Mouse (Mus musculus): ENCODE data around the gene Krt5. TPM values are rescaled to one million over a fixed set of nuclear protein-coding genes. Genes with fewer than 3 reads are reported as not detected.
"Not testable (repeated sequence)": the region's sequence is repeated elsewhere in the genome, so short reads cannot be mapped to it uniquely, and the experiment has no call there.

The Krt5 gene
- total RNA-seq (2021) = not detected
- long read RNA-seq, experiment 1 = 0 reads
- long read RNA-seq, experiment 2 = 0 reads

DNA sequence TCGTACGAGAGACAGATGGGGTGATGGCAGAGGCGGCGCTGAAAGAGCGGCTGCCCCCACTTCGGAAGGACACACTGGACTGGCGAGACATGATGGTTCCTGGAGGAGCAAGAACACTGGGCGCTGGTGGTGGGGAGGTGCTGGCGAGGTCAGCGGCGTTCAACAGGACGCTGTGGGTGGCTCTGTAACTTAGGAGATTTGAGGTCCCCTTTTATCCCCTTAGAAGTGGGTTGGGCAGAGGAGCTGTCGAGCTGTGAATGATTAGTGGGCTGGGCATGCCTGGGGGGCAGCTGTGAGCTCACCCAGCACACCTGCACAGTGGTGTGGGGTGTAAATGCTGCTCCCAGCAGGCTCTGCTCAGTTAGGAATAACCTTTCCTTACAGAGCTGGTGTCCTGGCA, at the start of gene Krt5:
Gene Krt5, minus strand, starts transcription at position 179 of the 400 bp plus-strand sequence.
- no peak for DNase-seq (ENCODE audit: low spot score in 2 of 2)

DNA sequence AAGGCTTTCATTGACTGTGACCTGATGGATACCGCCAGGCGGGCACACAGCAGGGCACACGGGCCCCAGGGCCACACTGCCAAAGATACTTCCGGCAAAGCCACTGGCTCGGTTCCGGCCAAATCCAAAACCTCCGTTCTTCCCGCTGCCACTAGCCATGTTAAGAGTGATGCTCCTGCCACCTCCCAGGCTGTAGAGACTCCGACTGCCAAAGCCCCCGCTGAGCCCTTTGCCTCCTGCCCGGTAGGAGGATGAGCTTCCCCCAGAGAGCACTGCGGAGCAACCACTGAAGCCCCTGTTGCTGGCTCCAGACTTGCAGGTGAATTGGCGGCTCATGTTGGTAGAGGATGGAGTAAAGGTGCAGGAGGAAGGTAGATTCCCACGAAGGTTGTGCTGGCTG, 30.0 kb upstream of the Krt5 start, which contains the start of gene Krt71:
Gene Krt71, minus strand, starts transcription at position 399 of the 400 bp plus-strand sequence.
- no peak for DNase-seq (ENCODE audit: low spot score in 2 of 2)

DNA sequence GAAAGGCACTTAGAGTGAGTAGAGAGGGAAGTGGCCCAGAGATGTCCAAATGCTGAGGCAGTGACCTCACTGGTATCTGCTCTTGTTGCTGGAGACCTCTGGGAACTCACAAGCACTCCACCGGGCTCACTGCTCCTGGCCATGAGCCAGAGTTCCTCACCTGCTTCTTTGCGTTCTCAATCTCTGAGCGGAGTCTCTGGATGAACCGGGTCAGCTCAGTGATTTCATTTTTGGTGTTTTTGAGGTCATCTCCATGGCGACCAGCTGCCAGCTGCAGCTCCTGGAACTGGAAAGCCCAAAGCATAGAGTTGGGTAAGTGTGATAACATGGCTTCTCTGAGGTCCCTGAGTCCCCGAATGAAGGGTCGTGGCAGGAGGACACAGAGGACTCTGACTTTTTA, 25.1 kb upstream of the Krt5 start:
- DNase-seq (ENCODE audit: low spot score in 2 of 2) = no peak

DNA sequence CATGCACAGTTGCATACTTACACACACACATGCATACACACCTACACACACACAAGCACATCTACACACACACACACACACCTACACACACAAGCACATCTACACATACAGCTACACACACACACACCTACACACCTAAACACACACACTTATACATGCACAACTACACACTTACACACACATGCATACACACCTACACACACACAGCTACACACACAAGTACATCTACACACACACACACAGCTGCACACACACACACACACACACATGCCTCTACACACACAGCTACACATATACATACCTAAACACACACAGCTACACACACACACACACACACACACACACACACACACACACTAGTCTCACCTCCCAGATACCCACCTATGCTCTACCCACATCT, 18.0 kb upstream of the Krt5 start:
- DNase-seq (ENCODE audit: low spot score in 2 of 2) = no peak

DNA sequence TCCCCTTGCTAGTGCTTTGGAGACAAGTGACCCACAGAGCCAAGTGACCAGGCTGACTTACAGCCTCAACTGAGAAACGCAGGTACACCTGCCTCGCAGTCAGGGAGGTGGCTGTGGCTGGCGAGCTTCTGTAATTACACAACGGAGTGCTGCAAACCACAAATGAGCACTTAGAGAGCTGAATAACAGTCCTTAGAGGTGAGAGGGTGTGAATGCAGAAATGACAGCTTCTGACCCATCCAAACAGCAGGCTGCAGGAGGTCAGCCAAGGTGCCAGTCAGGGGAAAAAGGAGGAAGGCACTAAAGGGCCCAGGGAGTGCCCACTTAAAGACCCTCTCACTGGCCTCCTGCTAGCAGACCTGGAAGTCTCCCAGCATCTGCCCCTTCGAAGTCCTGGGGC, 12.0 kb upstream of the Krt5 start:
- no peak for DNase-seq (ENCODE audit: low spot score in 2 of 2)

DNA sequence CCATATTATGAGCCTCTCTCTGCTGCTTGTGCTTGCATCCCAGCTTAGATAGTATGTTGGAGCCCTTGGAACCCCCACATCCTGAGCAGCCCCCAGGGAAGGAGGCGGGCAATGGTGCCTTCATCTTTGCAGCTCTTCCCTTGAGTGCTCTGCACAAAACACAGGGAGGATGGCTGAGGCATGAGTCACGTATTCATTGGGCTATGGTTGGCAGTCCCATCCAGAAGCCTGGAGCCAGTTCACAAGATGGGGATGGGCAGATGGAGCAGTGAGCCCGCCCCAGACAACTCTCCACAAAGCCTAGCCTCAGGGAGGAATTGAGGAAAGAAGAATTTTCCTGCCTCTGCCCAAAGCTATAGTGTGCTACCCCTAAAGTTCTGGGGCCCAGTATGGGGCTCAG, 3.1 kb upstream of the Krt5 start:
- no peak for DNase-seq (ENCODE audit: low spot score in 2 of 2)

DNA sequence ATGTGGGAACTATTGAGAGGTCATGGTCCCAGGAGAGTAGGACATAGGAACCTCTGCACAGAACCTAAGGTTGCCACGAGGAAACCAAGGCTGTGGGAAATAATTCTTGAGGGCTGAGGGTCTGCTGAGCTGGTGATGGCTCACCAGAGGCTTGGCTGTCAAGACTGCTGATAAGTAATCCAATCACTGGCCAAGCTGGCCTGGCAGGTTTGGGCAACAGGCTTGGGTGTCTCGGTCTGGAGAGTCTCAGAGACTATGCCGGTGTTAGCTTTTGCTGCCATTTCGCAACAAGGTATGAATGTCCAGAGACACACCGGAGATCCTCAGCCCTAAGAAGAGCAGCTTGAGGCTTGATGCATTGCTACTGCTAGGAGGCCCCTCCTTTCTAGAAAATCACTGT, 1.7 kb upstream of the Krt5 start:
- no peak for DNase-seq (ENCODE audit: low spot score in 2 of 2)

DNA sequence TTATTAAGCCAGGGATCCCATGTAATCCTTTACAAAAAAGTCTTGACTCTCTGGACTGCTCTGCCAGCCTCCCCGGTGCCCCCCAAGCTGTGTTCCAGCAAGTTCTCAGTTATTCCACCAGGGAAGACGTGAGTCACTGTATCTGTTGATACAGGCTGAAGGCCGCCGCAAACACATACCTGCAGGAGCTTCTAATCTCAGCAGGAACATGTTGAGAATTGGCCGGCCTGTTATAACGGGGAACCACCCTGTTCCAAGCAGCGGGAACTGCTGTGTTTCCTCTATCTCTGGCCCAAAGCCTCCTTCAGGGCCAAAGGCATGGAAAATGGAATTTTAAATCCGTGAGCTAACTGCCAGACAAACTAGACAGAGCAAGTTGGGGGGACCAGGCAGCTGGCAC, 1.0 kb upstream of the Krt5 start:
- DNase-seq (ENCODE audit: low spot score in 2 of 2) = no peak

DNA sequence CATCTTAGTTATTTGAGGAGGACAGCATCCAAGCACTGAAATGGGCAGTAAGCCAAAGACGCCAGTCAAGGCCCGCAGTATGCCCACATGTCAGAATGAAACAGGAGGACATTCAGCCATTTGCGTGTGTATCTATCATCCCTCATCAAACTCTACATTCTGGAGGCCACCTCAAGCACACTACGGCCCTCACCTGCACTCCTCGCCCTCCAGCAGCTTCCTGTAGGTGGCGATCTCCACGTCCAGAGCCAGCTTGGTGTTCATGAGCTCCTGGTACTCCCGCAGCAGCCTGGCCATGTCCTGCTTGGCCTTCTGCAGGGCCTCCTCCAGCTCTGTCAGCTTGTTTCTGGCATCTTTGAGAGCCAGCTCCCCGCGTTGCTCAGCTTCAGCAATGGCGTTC, 4.0 kb downstream of the Krt5 start:
- DNase-seq (ENCODE audit: low spot score in 2 of 2) = no peak

DNA sequence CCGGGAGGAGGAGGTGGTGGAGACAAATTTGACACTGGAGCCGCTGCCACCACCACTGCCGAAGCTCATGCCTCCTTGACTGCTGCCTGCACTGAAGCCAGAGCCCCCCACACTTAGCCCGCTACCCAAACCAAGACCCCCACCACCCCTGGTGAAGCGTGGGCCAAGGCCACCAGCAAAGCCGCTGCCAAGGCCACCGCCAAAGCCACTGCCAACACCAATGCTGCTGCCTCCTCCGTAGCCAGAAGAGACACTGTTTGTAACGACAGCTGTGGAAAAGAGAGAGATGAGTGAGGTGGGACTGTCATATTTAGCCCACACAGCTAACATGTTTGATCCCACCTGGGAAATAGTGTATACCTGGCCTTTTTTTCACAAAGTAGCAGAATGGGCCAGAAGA, 5.2 kb downstream of the Krt5 start:
- no peak for DNase-seq (ENCODE audit: low spot score in 2 of 2)

DNA sequence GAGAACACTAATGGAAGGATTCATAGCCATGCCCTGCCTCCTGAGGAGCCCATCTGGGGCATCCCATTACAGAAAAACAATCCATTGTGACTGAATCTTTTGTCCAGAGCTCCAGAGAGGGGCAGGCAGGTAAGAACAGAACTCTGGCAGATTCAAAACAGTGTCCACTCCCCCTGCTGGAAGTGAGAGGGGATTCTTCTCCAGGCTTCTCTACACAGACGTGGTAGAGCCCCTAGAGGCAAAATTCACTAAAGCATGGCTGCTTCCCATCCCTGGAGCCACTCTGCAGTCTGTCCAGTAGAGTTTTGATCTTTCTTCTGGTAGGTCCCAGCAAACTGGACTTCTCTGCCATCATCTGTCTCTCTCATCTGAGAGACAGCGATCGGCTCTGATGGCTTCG, 8.6 kb downstream of the Krt5 start:
- DNase-seq (ENCODE audit: low spot score in 2 of 2) = no peak

DNA sequence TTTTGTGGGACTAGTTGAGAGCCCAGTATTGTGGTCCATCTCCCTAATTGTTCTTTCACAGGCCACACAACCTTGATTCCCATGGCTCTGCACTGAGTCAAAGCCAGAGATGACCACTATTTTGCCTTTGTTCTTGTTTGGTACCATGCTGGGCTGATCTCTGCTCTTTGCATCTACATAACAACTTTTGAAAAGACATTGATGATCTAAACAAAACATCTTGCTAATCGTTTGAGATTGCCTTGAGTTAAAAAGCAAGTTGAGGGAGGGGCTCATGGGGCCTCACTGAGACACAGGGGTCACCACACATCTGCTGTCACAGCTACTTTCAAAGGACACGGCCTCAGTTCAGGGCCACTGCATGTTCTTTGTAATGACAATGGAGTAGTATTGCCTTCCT, 10.3 kb downstream of the Krt5 start:
- no peak for DNase-seq (ENCODE audit: low spot score in 2 of 2)

DNA sequence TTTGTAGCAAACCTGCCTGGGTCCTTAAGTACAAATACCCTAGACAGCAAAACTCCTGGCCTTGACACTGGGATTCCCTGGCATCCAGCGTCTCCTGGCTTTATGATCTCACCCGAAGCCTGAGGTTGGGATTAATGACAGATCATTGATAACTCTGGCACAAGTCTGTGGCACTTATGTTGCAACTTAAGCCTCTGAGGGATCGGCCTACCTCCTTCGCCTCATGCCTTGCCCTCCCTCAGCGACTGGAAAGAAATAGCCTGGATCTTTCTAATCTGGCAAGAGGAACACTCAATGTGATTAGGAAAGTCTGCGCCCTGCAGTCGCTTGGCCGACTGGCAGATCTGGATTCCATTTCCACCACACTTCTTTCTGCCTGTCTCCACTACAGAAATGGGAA, 12.8 kb downstream of the Krt5 start:
- DNase-seq (ENCODE audit: low spot score in 2 of 2) = no peak

DNA sequence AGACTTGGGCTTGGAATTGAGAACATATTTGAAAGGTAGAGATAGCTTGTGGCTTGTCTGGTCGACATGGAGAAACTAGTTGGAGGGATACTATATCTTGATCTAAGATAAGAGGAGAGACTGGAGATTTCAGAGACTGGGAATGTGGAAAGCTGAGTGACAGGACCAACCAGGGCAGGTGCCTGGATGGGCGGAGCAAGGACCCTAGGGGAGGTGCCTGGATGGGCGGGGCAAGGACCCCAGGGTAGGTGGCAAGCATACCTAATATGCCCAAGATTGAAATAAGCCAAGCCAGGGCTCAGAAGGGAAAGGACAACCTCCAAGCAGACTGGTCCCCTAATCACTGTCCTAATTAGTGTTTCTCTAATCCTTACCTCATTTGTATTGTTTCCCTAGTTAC, 13.5 kb downstream of the Krt5 start:
- no peak for DNase-seq (ENCODE audit: low spot score in 2 of 2)

DNA sequence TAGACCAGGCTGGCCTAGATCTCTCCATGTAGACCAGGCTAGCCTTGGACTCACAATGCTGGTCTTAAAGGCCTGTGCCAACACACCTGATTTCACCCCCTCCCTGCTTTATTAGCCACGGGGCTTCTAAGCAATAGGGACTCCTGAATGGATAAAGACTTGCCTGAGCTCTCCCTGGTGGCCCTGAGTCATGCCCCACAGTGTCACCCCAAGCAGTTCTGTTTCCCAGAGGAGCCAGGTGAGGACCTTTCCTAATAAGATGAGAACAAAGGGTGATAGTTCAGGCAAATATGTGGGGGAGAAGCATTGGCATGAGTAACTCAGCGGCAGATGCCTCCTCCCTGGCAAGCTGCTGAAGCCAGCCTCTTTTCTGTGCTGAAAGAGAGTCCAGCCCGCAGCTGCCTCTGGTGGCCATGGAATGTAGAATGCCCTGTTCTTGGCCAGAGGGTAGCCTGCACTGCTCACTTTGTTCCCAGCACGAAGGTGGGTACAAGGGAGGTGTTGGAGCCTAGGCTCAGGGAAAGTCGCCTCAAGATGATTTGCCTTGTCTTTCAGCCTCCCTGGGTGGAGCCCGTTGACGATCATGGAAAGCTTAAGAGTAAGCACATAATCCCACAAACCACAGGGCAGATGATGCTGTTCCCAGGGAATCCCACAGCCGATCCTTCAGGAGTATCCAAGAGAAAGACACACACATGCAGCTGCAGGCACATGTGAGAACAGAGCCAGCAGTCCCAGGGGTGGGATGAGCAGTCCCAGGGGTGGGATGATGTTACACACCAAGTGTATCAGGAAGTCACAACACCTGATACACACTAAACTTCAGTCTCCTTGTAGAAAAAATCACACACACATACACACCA, 15.1 kb downstream of the Krt5 start:
- DNase-seq (ENCODE audit: low spot score in 2 of 2) = no peak

DNA sequence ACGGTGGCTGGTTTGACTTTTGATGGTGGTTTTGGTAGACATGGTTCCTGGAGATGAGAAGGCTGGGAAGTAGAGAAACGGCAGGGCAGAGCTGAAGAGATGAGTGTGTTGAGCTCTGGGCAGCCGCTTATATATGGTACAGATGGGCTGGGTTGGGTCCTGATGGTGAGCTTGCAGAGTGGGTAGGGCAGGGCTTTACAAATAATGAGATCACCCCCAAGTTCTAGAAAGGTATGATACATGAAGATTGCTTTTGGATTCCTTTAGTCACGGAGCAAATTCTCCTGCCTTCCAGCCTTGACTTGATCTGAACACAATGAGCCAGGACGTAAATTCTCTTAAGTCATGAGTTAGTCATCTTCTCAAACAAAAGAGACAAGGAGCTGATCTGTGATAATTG, 18.5 kb downstream of the Krt5 start, which contains the start of gene Krt6a:
Gene Krt6a, minus strand, starts transcription at position 101 of the 400 bp plus-strand sequence.
- no peak for DNase-seq (ENCODE audit: low spot score in 2 of 2)

DNA sequence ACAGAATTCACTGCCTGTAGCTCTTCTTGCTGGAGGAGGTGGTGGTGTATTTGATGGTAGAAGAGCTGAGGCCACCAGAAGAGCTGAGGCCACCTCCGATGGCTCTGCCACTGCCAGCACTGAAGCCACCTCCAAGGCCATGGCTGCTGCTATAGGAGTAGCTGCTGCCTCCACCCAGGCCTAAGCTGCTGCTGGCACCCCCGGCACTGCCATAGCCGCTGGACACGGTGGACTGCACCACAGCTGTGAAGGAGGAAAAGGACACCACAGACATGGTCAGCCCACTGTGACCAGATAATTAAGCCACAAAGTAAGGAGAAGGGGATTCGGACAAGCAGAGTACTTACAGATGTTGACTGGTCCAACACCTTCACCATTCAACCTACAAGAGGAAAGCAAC, 22.2 kb downstream of the Krt5 start:
- not testable (repeated sequence) for DNase-seq (ENCODE audit: low spot score in 2 of 2)

DNA sequence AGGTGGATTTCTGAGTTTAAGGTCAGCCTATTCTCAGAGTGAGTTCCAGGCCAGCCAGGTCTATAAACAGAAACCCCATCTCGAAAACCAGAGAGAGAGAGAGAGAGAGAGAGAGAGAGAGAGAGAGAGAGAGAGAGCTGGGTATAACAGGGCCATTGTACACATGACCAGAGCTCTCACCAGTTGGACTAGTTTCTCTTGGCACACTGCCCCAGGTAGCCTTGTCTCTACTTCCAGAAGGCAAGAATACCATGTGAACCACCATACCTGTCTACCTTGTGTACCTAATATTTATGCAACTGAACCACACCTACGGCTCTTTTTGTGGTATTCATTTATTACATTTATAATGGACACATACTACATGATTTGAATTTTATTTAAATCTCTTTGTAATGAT, 24.5 kb downstream of the Krt5 start:
- no peak for DNase-seq (ENCODE audit: low spot score in 2 of 2)

DNA sequence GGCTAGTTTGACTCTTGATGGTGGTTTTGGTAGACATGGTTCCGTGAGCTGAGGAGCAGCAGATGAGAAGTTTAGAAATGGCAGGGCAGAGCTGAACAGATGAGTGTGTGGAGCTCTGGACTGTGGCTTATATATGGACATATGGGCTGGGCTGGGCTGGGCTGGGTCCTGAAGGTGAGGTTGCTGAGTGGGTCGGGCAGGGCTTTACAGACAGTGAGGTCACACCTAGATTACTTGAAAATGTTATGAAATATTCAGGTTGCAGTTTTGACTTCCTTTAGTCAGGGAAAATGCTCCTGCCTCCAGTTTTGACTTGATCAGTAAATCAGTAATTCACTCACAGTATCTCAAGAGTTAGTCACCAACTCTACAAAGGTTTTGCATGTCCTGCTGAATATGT, 32.5 kb downstream of the Krt5 start, which contains the start of gene Krt6b:
Gene Krt6b, minus strand, starts transcription at position 101 of the 400 bp plus-strand sequence.
- no peak for DNase-seq (ENCODE audit: low spot score in 2 of 2)

DNA sequence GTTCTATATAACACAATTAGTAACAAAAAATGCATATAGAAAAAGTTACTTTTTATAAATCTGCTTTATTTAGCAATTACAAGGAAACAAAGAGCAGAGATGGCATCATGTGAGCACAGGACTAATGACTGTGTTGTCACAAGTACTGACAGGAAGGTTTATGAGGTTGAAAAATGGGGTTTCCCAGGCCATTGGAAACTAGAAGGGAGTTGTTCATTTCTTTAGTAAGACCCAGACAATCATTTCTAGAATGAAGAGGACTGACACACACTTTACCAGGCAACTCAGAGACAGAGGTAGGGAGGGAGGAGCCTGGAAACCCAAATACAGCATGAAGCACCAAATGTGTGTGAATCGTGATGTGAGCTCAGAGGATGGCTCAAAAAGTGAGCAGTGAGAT, 36.7 kb downstream of the Krt5 start:
- no peak for DNase-seq (ENCODE audit: low spot score in 2 of 2)

Measured in left cerebral cortex, adult 18-20 months (tissue).